Mouse (Mus musculus) urinary bladder, postnatal 25 days (tissue): ENCODE measurements around the gene Tfap2b.

ENCODE experiments used
- DNase-seq: peaks from one replicate; pipeline ENCODE4 v3.0.0; 2022; ENCODE audit warnings: low spot score

Gene Tfap2b

DNA sequence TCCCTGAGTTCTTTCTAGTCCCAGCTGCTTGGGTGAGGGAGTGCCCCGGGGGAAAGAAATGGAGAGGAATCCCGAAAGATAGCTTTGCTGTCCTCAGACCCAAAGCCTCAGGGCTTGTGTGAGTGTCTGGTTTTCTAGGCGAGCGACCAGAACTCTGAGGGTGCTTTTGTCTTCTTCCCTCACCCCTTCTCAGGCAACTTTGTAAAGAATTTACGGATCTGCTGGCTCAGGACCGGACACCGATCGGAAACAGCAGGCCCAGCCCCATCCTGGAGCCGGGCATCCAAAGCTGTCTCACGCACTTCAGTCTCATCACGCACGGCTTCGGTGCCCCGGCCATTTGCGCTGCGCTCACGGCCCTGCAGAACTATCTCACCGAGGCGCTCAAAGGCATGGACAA is 25.1 kb downstream of the Tfap2b start:
- no peak for DNase-seq

DNA sequence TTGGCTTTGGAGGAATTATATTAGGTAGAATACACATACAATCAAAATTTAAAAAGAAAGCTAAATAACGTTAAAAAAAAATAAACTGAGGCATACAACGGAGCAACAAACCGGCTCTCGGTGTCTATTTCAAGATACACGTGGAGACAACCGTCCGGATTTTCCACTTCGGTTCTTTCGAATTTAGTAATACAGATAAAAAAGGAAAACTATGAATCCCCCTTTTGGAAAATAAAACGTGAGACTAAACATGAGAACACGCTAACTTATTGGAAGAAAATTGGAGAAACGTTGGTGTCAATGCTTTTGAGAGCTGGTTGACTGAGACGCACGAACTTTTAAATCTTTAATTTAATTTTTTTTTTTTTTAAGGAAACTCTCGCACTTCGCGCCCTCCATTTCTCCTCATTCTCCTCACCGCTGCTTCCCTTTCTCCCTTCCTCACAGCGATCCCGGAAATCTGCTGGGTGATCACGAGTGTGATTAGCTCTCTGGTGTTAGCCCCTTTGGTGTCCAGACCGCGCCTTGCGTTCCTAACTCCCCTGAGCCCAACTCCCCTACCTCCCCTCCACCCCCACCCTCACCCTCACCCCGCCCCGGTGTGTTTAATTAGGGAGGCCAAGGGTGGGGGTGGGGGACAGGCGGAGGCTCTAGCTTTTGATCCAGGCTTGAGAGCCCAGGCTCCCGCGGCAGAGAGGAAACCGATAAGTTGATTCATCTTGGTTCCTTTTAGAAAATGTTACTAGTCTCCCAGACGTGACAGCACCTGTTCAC is 25.9 kb downstream of the Tfap2b start:
- DNase-seq, result no peak

DNA sequence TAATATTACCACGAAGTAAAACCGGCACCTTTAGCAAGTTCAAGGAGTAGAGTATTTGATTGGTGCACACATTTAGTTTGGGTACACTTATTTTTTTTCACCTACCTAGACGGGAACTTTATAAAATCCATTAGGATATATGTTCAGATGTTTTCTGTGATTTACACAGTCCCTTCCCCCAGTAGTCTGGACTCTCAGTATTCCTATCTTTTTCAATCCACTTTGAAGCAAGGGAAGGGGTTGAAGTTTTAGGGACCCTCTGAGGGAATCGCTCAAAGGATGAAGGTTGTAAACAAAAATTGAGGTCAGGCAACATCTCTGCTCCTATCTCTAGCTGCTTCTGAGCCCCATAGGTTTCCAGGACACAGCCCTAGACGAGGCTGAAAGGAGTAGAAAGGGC is 27.3 kb downstream of the Tfap2b start:
- no peak for DNase-seq

- no peak for DNase-seq
Measured at GRCm38 (mm10) chr1:19236591-19236990, 27.9 kb downstream of the Tfap2b start.

DNA sequence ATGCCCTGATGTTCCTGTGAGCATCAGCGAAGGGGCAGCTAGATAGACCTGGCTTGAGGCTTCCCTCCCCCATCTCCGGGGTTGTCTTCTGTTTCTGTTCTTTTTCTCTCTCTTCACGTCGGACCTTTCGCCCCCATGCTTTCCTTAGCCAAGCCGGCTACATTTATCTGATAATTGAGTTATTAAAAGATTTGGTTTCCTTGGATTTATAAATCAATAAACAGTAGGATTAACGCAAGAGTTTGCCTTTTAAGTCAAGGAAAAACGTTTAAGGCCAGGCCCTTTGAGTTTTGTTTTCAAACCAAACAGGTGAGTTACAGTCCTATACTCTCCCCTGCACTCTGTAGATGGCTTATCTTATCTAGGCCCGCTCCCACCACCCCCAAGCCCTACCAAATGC is 28.3 kb downstream of the Tfap2b start:
- DNase-seq, result no peak

- no peak for DNase-seq
Measured at GRCm38 (mm10) chr1:19237721-19238410, 29.2 kb downstream of the Tfap2b start.

DNA sequence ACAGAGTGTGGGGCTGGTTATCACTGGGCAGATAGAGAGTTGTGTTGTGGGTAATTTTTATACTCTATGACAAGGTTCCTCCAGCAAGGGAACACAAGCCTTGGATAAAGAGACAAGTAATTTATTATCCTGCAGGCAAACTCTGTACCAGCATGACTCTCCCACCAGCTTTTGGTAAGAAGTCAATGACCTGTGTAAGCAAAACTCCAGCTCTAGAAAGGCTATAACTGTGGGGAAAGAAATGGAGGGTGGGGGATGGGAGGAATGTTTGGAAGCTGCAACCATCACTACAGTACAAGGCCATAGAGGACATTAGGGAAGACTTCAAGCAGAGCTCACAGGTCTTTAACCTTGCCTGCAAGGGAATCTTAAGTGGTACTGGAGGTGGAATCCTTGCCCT is 31.3 kb downstream of the Tfap2b start:
- no peak for DNase-seq

DNA sequence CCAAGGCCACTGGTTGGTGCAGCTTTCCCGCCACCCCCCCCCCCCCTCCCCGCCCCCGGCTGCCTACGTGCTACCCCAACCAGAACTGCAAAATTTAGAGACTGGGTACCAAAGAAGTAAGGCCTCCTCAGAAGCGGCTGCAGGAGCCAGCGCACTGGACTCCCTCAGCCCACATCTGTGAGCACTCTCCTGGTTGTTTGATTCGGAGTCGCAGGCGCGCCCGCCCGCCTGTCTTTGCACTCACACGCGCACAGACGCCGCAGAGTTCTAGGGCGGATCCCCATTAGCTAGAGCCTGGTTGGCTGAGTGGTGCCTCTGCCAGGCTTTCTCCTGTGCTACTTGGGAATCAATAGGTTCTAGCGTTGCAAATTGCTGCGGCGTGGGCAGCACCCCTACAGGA is 32.6 kb downstream of the Tfap2b start:
- DNase-seq, result no peak

GRCm38 (mm10) chr1:19242021-19242420 is 33.3 kb downstream of the Tfap2b start:
- DNase-seq, result no peak

- DNase-seq, result no peak
Measured at GRCm38 (mm10) chr1:19245032-19245431, 36.3 kb downstream of the Tfap2b start.

DNA sequence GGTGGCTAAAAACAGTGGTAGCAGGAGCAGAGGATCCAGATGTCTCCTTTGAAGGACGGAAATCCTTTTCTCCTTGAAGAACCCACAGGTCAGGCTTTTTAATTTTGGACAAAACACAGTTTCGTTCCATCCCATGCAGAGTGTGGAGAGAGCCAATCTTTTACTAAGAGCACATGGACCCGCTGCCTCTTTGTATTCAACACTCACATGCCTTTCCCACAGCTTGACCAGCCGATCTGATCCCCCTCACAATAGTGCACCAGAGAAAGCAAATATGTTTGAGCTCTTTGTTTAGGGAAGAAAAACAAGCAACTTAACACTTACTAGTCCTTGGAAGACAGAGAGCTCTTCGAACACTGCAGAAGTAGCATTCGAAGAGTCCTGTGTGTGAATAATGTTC is 42.6 kb downstream of the Tfap2b start:
- no peak for DNase-seq

- DNase-seq, result no peak
Measured at GRCm38 (mm10) chr1:19269596-19269995, 60.9 kb downstream of the Tfap2b start.
